Mouse (Mus musculus) heart, adult 2 months (tissue): ENCODE measurements around the gene Crip2. TPM values are rescaled to one million over a fixed set of nuclear protein-coding genes. Genes with fewer than 3 reads are reported as not detected.
A peak's percentile ranks its signal among the peaks of the same experiment; 100 is the strongest.

ENCODE experiments used
- DNase-seq, 2 experiments: peaks; one replicate each; pipeline ENCODE4 v3.0.0; 2021
- H3K27ac ChIP-seq: fragments of 200-600 bp; 2 replicates; pipeline ENCODE4 v1.8.1; 2022
- H3K27me3 ChIP-seq: fragments of 200-500 bp; 2 replicates; pipeline ENCODE4 v1.6.1; 2012; ENCODE audit warnings: mild to moderate bottlenecking, low read length, inconsistent platforms, mixed read lengths; ENCODE audit not compliant: control insufficient read depth, insufficient read depth
- H3K36me3 ChIP-seq: fragments of 200-500 bp; 2 replicates; pipeline ENCODE4 v1.6.1; 2012; ENCODE audit warnings: low read length, inconsistent platforms; ENCODE audit not compliant: control insufficient read depth, insufficient read depth
- H3K4me1 ChIP-seq: fragments of 200-500 bp; 2 replicates; pipeline ENCODE4 v1.6.1; 2011; ENCODE audit warnings: low read length; ENCODE audit not compliant: control insufficient read depth, insufficient read depth
- H3K4me3 ChIP-seq: fragments of 200-600 bp; 2 replicates; pipeline ENCODE4 v1.8.1; 2022
- H3K79me2 ChIP-seq: fragments of 200-500 bp; replicated peaks from 2 replicates; pipeline ENCODE4 v1.6.1; 2012; ENCODE audit warnings: mild to moderate bottlenecking, inconsistent platforms, low read length, moderate library complexity, mixed read lengths; ENCODE audit not compliant: control insufficient read depth, insufficient read depth
- H3K9ac ChIP-seq: fragments of 200-500 bp; 2 replicates; pipeline ENCODE4 v1.6.1; 2012; ENCODE audit warnings: low read depth, mild to moderate bottlenecking, control low read depth, inconsistent platforms, low read length, mixed read lengths
- CTCF ChIP-seq: fragments of 200-600 bp; IDR thresholded peaks from 2 replicates; pipeline ENCODE4 v1.8.1; 2022; ENCODE audit warnings: antibody characterized with exemption, mild to moderate bottlenecking, moderate library complexity
- EP300 ChIP-seq: fragments of 200-500 bp; IDR thresholded peaks from 2 replicates; pipeline ENCODE4 v1.6.1; 2011; ENCODE audit warnings: low read depth, low read length, control low read depth; ENCODE audit not compliant: insufficient read depth
- POLR2A ChIP-seq: fragments of 200-500 bp; IDR thresholded peaks from 2 replicates; pipeline ENCODE4 v1.6.1; 2011; ENCODE audit warnings: mild to moderate bottlenecking, low read depth, low read length, control low read depth; ENCODE audit not compliant: insufficient read depth
- WGBS: fragments of 180-500 bp; shearing (Covaris S2); methylation state at CpG from one replicate; pipeline ENCODE4 v1.1.7; 2018; 5-methylcytosine and 5-hydroxymethylcytosine counted together
- intact Hi-C: fragments of 180-260 bp; cut with DNase I; formaldehyde crosslinking; loops from one replicate; pipeline ENCODE4 v1.15.1; 2025
- polyA plus RNA-seq: library from polyadenylated mRNA; depleted of rRNA; stranded (reverse); fragments of >200 nt; gene quantifications from 2 replicates; pipeline ENCODE4 v1.2.3, GENCODE M21; 2012
- total RNA-seq, 2 experiments: library from RNA; stranded (reverse); gene quantifications; 2 replicates each; pipeline ENCODE4 v1.2.3; 2021

Crip2 gene
- total and polyA plus RNA-seq, 3 experiments: 1,390 to 3,159 (median 1,660) TPM

GRCm38 (mm10) chr12:113181020-113181419 lies 41.0 kb downstream of the Crip2 start:
- no peak for DNase-seq
- no peaks in the 10 kb centered on the region for H3K79me2 ChIP-seq
- TF ChIP-seq EP300 (no peak), POLR2A (no peak), CTCF (no peak)
- no peak overlapping the region for H3K4me3 ChIP-seq
- no peaks in the 10 kb centered on the region for H3K36me3 ChIP-seq
- intact Hi-C loops: no loop called here
- WGBS: 41% methylated on average over 4 of the region's 4 CpGs
- no peak overlapping the region for H3K9ac ChIP-seq
- H3K27ac ChIP-seq: no peak overlapping the region
- peaks cover 9% of the 10 kb centered on the region for H3K27me3 ChIP-seq
- no peaks in the 10 kb centered on the region for H3K4me1 ChIP-seq

GRCm38 (mm10) chr12:113184945-113185344 lies 44.9 kb downstream of the Crip2 start:
- Histone ChIP-seq H3K36me3 (no peaks in the 10 kb centered on the region), H3K4me1 (no peaks in the 10 kb centered on the region), H3K27me3 (peaks cover 15% of the 10 kb centered on the region), H3K27ac (no peak overlapping the region), H3K9ac (no peak overlapping the region), H3K4me3 (no peak overlapping the region), H3K79me2 (no peaks in the 10 kb centered on the region)
- no peak for TF ChIP-seq EP300
- no peak for TF ChIP-seq POLR2A
- TF ChIP-seq CTCF: no peak
- WGBS: 58% methylated on average over 5 of the region's 5 CpGs
- intact Hi-C loops: no loop called here
- DNase-seq: no peak

GRCm38 (mm10) chr12:113185442-113186291 lies 45.6 kb downstream of the Crip2 start, which contains the start of gene Tmem121:
TSS of gene Tmem121 (plus strand) at chr12:113185930.
- Histone ChIP-seq H3K27ac (no peak within 1 kb of the TSS), H3K79me2 (no peaks in the 10 kb centered on the region), H3K36me3 (no peaks in the 10 kb centered on the region), H3K27me3 (peaks cover 15% of the 10 kb centered on the region), H3K4me3 (peak within 1 kb of the TSS; percentile 9; the same call in 1 of the 2 replicates), H3K9ac (peak within 1 kb of the TSS; percentile 68), H3K4me1 (no peaks in the 10 kb centered on the region)
- WGBS: 6% methylated on average over 63 of the region's 63 CpGs
- intact Hi-C loops: no loop called here
- TF ChIP-seq EP300: no peak
- no peak for TF ChIP-seq POLR2A
- TF ChIP-seq CTCF: no peak
- no peak for DNase-seq

GRCm38 (mm10) chr12:113186326-113187010 lies 46.4 kb downstream of the Crip2 start:
- Histone ChIP-seq H3K4me1 (no peaks in the 10 kb centered on the region), H3K4me3 (no peak overlapping the region), H3K36me3 (no peaks in the 10 kb centered on the region), H3K9ac (no peak overlapping the region), H3K27me3 (peaks cover 15% of the 10 kb centered on the region), H3K27ac (no peak overlapping the region), H3K79me2 (no peaks in the 10 kb centered on the region)
- intact Hi-C loops: no loop called here
- no peak for DNase-seq
- WGBS: 61% methylated on average over 12 of the region's 12 CpGs
- no peak for TF ChIP-seq EP300
- no peak for TF ChIP-seq CTCF
- no peak for TF ChIP-seq POLR2A

GRCm38 (mm10) chr12:113187011-113187375 lies 47.0 kb downstream of the Crip2 start:
- TF ChIP-seq EP300: no peak
- TF ChIP-seq POLR2A: no peak
- no peak for TF ChIP-seq CTCF
- Histone ChIP-seq H3K27ac (no peak overlapping the region), H3K79me2 (no peaks in the 10 kb centered on the region), H3K4me3 (no peak overlapping the region), H3K4me1 (no peaks in the 10 kb centered on the region), H3K36me3 (no peaks in the 10 kb centered on the region), H3K27me3 (peaks cover 15% of the 10 kb centered on the region), H3K9ac (no peak overlapping the region)
- 63% methylated on average over 4 of the region's 4 CpGs for WGBS
- intact Hi-C loops: no loop called here
- DNase-seq: no peak
